Mouse (Mus musculus) T-cell, adult 2 months (primary cell): ENCODE data around the gene Plekhs1.
"Not testable (repeated sequence)": the region's sequence is repeated elsewhere in the genome, so short reads cannot be mapped to it uniquely, and the experiment has no call there.

Experiments used
- DNase-seq: peaks from one replicate; pipeline ENCODE4 v3.0.0; 2022; ENCODE audit warnings: low spot score

Gene Plekhs1

GRCm38 (mm10) chr19:56457569-56457968 is 3.9 kb upstream of the Plekhs1 start:
- no peak for DNase-seq

- DNase-seq, result no peak
Measured at GRCm38 (mm10) chr19:56459154-56460050, 2.0 kb upstream of the Plekhs1 start.

GRCm38 (mm10) chr19:56460241-56460640 is 1.2 kb upstream of the Plekhs1 start:
- no peak for DNase-seq

- DNase-seq, result no peak
Measured at GRCm38 (mm10) chr19:56462786-56463185, 1.3 kb downstream of the Plekhs1 start.

- no peak for DNase-seq
Measured at GRCm38 (mm10) chr19:56466486-56466885, 5.0 kb downstream of the Plekhs1 start.

GRCm38 (mm10) chr19:56470286-56471020 is 9.0 kb downstream of the Plekhs1 start:
- no peak for DNase-seq

GRCm38 (mm10) chr19:56471934-56472333 is 10.5 kb downstream of the Plekhs1 start:
- no peak for DNase-seq

- DNase-seq, result no peak
Measured at GRCm38 (mm10) chr19:56474869-56475550, 13.6 kb downstream of the Plekhs1 start.

- DNase-seq, result no peak
Measured at GRCm38 (mm10) chr19:56476546-56476945, 15.1 kb downstream of the Plekhs1 start.

GRCm38 (mm10) chr19:56477253-56477652 is 15.8 kb downstream of the Plekhs1 start:
- no peak for DNase-seq

GRCm38 (mm10) chr19:56477832-56478231 is 16.4 kb downstream of the Plekhs1 start:
- DNase-seq, result no peak

- DNase-seq, result no peak
Measured at GRCm38 (mm10) chr19:56484630-56485375, 23.4 kb downstream of the Plekhs1 start.

GRCm38 (mm10) chr19:56485376-56486271 is 24.2 kb downstream of the Plekhs1 start:
- DNase-seq, result no peak

GRCm38 (mm10) chr19:56486926-56487325 is 25.5 kb downstream of the Plekhs1 start:
- no peak for DNase-seq

- DNase-seq, result no peak
Measured at GRCm38 (mm10) chr19:56487339-56487738, 25.9 kb downstream of the Plekhs1 start.

GRCm38 (mm10) chr19:56489601-56490000 is 28.2 kb downstream of the Plekhs1 start:
- DNase-seq, result no peak

GRCm38 (mm10) chr19:56494157-56494556 is 32.7 kb downstream of the Plekhs1 start:
- not testable (repeated sequence) for DNase-seq

GRCm38 (mm10) chr19:56503069-56503468 is 41.6 kb downstream of the Plekhs1 start:
- DNase-seq, result not testable (repeated sequence)

- not testable (repeated sequence) for DNase-seq
Measured at GRCm38 (mm10) chr19:56503525-56503924, 42.1 kb downstream of the Plekhs1 start.

GRCm38 (mm10) chr19:56511207-56511606 is 49.8 kb downstream of the Plekhs1 start:
- not testable (repeated sequence) for DNase-seq

- not testable (repeated sequence) for DNase-seq
Measured at GRCm38 (mm10) chr19:56513527-56513926, 52.1 kb downstream of the Plekhs1 start.
